Mouse (Mus musculus) central nervous system, embryonic 14 days (tissue): ENCODE results near the gene Ncoa5. TPM values are rescaled to one million over a fixed set of nuclear protein-coding genes. Genes with fewer than 3 reads are reported as not detected.

ENCODE experiments used
- polyA plus RNA-seq: library from polyadenylated mRNA; depleted of rRNA; stranded (reverse); fragments of >200 nt; gene quantifications from 2 replicates; pipeline ENCODE4 v1.2.3, GENCODE M21; 2012; rRNA removed

The Ncoa5 gene
- polyA plus RNA-seq: 113 and 127 TPM in 2 replicates

DNA sequence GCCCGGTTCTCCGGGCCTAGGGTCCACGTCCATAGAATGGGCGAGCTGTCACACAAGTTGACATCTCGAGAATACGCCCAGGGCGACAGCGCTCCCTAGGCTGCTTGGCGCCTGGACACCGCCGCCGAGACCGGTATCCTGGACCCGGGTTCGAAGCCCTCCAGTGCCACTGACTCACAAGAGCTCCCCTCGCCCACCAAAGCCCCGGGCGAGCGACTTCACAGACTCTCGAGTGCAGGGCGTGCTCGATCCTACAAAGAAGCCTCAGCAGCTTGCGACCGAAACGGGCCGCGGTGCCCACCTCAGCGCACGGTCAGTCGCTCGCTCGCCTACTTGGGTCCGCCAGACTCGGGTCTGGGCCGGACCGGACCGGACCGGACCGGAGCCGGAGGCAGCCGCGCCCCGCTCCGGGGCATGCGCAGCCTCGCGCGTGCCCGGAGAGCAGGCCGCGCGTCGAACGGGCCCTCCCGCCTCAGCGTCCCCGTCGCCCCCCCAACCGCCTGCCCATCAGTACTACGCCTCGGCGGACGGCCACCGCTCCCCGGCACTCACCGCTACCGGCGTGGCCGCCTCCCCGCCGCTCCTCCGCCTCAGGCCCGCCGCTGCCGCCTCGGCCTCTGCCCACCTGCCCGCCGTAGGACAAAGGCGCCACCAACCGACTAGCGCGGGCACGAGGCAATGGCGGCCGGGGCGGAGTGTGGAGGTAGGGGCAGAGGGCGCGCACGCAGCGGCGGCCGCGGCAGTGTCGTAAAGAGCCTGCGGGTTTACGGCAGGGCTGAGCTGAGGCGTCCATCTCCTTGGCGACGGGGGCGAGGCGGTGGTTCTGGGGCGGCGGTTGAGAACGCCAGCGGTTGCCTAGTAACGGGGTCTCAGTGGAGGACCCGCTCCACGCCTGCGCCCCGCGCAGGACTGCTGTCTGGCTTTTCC is at the start of gene Ncoa5:
Gene Ncoa5, minus strand, starts transcription at position 737 of the 927 bp plus-strand sequence.

GRCm38 (mm10) chr2:165054888-165055852 is 20.5 kb upstream of the Ncoa5 start, which contains the start of gene Cd40:
Gene Cd40, plus strand, starts transcription at chr2:165055627.

GRCm38 (mm10) chr2:164960716-164961441 is 73.8 kb downstream of the Ncoa5 start, which contains the start of gene Slc12a5:
Gene Slc12a5, plus strand, starts transcription at chr2:164960802.

Other genes with a start within 250 kb of the Ncoa5 start
- gene Snx21, start 249.0 kb downstream of the Ncoa5 start, polyA plus RNA-seq: 20.5 and 22.1 TPM in 2 replicates
- gene Acot8, start 230.0 kb downstream of the Ncoa5 start, polyA plus RNA-seq: 30.2 and 33.6 TPM in 2 replicates
- gene Zswim3, start 229.8 kb downstream of the Ncoa5 start, polyA plus RNA-seq: 8.6 and 9.6 TPM in 2 replicates
- gene Zswim1, start 212.2 kb downstream of the Ncoa5 start, polyA plus RNA-seq: 11.8 and 12.3 TPM in 2 replicates
- 0.31 and 0.49 TPM in 2 replicates for gene Spata25, start 206.3 kb downstream of the Ncoa5 start, polyA plus RNA-seq
- 126 and 143 TPM in 2 replicates for gene Ctsa, start 202.0 kb downstream of the Ncoa5 start, polyA plus RNA-seq
- gene Neurl2, start 201.4 kb downstream of the Ncoa5 start, polyA plus RNA-seq: 4.2 and 5.6 TPM in 2 replicates
- 62.6 and 75.4 TPM in 2 replicates for gene Pltp, start 177.2 kb downstream of the Ncoa5 start, polyA plus RNA-seq
- 49.4 and 52.0 TPM in 2 replicates for gene Pcif1, start 155.6 kb downstream of the Ncoa5 start, polyA plus RNA-seq
- 38.2 and 41.2 TPM in 2 replicates for gene Zfp335, start 123.1 kb downstream of the Ncoa5 start, polyA plus RNA-seq
- 17.1 and 19.8 TPM in 2 replicates for gene Mmp9, start 94.1 kb downstream of the Ncoa5 start, polyA plus RNA-seq
- 68.2 and 75.9 TPM in 2 replicates for gene Slc12a5, start 74.1 kb downstream of the Ncoa5 start, polyA plus RNA-seq
- gene Cd40, start 20.8 kb upstream of the Ncoa5 start, polyA plus RNA-seq: 9.4 and 9.7 TPM in 2 replicates
- gene 1700025C18Rik, start 55.9 kb upstream of the Ncoa5 start, polyA plus RNA-seq: not detected in 2 replicates
- 12.7 and 12.8 TPM in 2 replicates for gene Cdh22, start 200.0 kb upstream of the Ncoa5 start, polyA plus RNA-seq